Mouse (Mus musculus) macrophage (primary cell): ENCODE data around the gene Lax1. TPM values are rescaled to one million over a fixed set of nuclear protein-coding genes. Genes with fewer than 3 reads are reported as not detected.
"Not testable (repeated sequence)": the region's sequence is repeated elsewhere in the genome, so short reads cannot be mapped to it uniquely, and the experiment has no call there.

ENCODE experiments used
- H3K27ac ChIP-seq: fragments of 350-480 bp; formaldehyde crosslinking; 2 replicates; pipeline ENCODE4 v1.9.0; 2021
- H3K36me3 ChIP-seq: fragments of 350-480 bp; formaldehyde crosslinking; 2 replicates; pipeline ENCODE4 v1.9.0; 2021; ENCODE audit errors: inconsistent target
- H3K4me3 ChIP-seq: fragments of 350-480 bp; formaldehyde crosslinking; 2 replicates; pipeline ENCODE4 v1.9.0; 2021; ENCODE audit errors: inconsistent target
- H3K79me2 ChIP-seq: fragments of 350-480 bp; formaldehyde crosslinking; 2 replicates; pipeline ENCODE4 v1.9.0; 2021; ENCODE audit errors: inconsistent target
- WGBS: methylation state at CpG from one replicate; pipeline ENCODE4 v1.1.7; 2026; ENCODE audit warnings: inconsistent platforms; ENCODE audit not compliant: missing documents; 5-methylcytosine and 5-hydroxymethylcytosine counted together
- polyA plus RNA-seq: library from polyadenylated mRNA; stranded (reverse); fragments of 250-400 nt; gene quantifications from 3 replicates; pipeline ENCODE4 v1.2.4, GENCODE M21; 2018; ENCODE audit warnings: inconsistent platforms

Lax1 gene
- polyA plus RNA-seq, 1 experiment from 2014 or later: not detected

DNA sequence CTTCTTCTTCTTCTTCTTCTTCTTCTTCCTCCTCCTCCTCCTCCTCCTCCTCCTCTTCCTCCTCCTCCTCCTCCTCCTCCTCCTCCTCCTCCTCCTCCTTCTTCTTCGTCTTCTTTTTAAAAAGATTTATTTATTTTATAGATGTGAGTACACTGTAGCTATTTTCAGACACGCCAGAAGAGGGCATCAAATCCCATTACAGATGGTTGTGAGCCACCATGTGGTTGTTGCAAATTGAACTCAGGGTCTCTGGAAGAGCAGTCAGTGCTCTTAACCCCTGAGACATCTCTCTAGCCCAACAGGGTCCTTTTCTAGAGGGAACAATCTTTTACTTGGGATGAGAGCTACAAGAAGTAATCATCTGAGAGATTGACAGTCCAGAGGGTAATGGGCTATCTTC lies 11.9 kb upstream of the Lax1 start:
- 42% methylated on average over 1 of the region's 2 CpGs for WGBS
- H3K36me3 ChIP-seq, H3K4me3 ChIP-seq, H3K79me2 ChIP-seq, H3K27ac ChIP-seq: not testable (repeated sequence)

- H3K27ac ChIP-seq: no peak overlapping the region
- no peaks in the 10 kb centered on the region for H3K36me3 ChIP-seq
- 92% methylated on average over 12 of the region's 12 CpGs for WGBS
- H3K4me3 ChIP-seq: no peak overlapping the region
- H3K79me2 ChIP-seq: no peaks in the 10 kb centered on the region
Measured at GRCm38 (mm10) chr1:133697935-133698620, 8.2 kb upstream of the Lax1 start.

DNA sequence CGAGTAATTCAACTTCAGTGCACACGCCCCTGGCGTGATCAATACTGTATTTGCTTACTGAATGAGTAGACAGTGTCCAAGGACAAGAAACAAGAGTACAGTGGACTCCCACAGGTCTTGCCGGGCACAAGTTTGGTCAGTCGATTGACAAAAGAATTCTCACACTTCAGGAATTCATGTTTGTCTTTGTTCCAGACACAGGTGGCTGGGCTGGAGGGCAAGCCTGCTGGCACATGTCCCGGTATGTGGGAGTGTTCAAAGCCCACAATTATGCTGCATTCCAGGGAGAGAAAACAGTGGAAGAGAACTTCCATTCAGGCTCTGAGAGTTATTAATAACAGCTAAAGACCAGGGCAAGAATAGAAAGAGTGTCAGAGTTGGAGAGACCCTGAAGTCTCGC lies 6.0 kb upstream of the Lax1 start:
- 79% methylated on average over 7 of the region's 7 CpGs for WGBS
- Histone ChIP-seq H3K4me3 (no peak overlapping the region), H3K36me3 (no peaks in the 10 kb centered on the region), H3K79me2 (no peaks in the 10 kb centered on the region), H3K27ac (no peak overlapping the region)

DNA sequence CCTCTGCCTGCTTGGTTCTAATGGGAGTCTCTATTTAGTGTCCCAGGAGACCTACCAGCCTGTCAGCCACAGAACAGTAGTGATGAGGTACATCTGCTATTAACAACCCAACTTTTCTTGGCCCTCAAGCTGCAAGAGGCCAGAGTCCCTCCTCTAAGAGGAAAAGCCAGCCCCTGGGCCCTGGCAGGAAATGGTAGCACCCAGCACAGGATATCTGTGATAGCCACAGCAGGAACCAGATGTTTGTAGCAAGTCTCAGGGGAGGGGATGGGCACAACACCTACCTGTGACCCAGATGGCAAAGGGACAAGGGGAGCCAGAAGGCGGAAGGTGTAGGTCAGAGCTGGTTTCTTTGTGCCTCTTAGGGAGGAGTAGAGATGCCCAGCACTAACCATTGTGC lies 5.0 kb upstream of the Lax1 start:
- 33% methylated on average over 1 of the region's 1 CpGs for WGBS
- H3K79me2 ChIP-seq: no peaks in the 10 kb centered on the region
- H3K27ac ChIP-seq: no peak overlapping the region
- no peak overlapping the region for H3K4me3 ChIP-seq
- H3K36me3 ChIP-seq: no peaks in the 10 kb centered on the region

- H3K36me3 ChIP-seq: no peaks in the 10 kb centered on the region
- 53% methylated on average over 1 of the region's 1 CpGs for WGBS
- H3K27ac ChIP-seq: no peak overlapping the region
- H3K79me2 ChIP-seq: no peaks in the 10 kb centered on the region
- H3K4me3 ChIP-seq: no peak overlapping the region
Measured at GRCm38 (mm10) chr1:133694301-133694700, 4.4 kb upstream of the Lax1 start.

GRCm38 (mm10) chr1:133693536-133694114 lies 3.7 kb upstream of the Lax1 start:
- Histone ChIP-seq H3K79me2 (no peaks in the 10 kb centered on the region), H3K27ac (no peak overlapping the region), H3K4me3 (no peak overlapping the region), H3K36me3 (no peaks in the 10 kb centered on the region)
- WGBS: 88% methylated on average over 11 of the region's 11 CpGs

GRCm38 (mm10) chr1:133692195-133692594 lies 2.3 kb upstream of the Lax1 start:
- 87% methylated on average over 4 of the region's 4 CpGs for WGBS
- no peak overlapping the region for H3K4me3 ChIP-seq
- H3K36me3 ChIP-seq: no peaks in the 10 kb centered on the region
- no peaks in the 10 kb centered on the region for H3K79me2 ChIP-seq
- H3K27ac ChIP-seq: no peak overlapping the region

GRCm38 (mm10) chr1:133691046-133691445 lies 1.1 kb upstream of the Lax1 start:
- no peak overlapping the region for H3K4me3 ChIP-seq
- H3K79me2 ChIP-seq: no peaks in the 10 kb centered on the region
- no peak overlapping the region for H3K27ac ChIP-seq
- 91% methylated on average over 6 of the region's 6 CpGs for WGBS
- H3K36me3 ChIP-seq: no peaks in the 10 kb centered on the region

DNA sequence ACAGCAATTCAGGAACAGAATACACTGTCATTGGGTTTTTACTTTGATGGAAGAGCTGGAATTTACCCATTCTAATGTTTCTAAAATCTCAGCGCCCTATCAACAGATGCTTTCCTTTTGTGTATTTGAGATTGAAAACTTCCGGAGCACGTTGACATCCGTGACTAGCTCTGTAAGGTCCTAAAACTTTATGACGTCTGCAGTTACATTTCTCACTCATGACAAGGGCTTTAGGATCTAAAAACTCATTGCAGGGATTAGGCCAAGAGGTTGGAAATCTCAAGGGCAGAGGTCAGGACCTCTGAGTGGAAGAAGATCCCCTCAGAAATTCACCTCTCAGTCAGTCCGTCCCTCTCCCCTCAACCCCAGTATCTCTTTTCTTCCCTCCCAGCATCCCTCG lies 1.6 kb downstream of the Lax1 start:
- WGBS: 75% methylated on average over 5 of the region's 7 CpGs
- no peak overlapping the region for H3K27ac ChIP-seq
- H3K36me3 ChIP-seq: no peaks in the 10 kb centered on the region
- no peak overlapping the region for H3K4me3 ChIP-seq
- H3K79me2 ChIP-seq: no peaks in the 10 kb centered on the region

GRCm38 (mm10) chr1:133685749-133686519 lies 4.0 kb downstream of the Lax1 start:
- no peaks in the 10 kb centered on the region for H3K36me3 ChIP-seq
- H3K4me3 ChIP-seq: no peak overlapping the region
- 42% methylated on average over 9 of the region's 10 CpGs for WGBS
- no peaks in the 10 kb centered on the region for H3K79me2 ChIP-seq
- H3K27ac ChIP-seq: no peak overlapping the region

DNA sequence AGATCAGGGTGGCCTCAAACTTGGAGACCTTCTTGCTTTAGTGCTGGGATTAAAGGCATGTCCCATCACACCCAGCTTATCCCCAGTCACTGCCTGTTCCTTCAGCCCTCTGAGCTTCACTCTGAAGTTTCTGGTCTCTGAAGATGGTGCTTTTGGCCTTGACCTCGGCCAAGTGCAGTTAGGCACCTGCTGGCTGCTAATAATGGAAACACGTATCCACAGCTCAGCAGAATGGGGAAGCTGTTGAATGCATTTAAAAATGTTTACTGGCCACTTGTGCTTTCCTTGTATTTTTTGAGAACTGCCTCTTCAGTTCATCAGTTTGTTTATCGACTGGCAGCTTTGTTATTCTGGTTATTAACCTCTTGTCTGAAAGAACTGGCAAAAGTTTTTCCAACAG lies 18.1 kb downstream of the Lax1 start:
- Histone ChIP-seq H3K36me3 (no peaks in the 10 kb centered on the region), H3K79me2 (no peaks in the 10 kb centered on the region), H3K4me3 (no peak overlapping the region), H3K27ac (no peak overlapping the region)
- 37% methylated on average over 3 of the region's 3 CpGs for WGBS

GRCm38 (mm10) chr1:133671266-133671665 lies 18.6 kb downstream of the Lax1 start:
- no peaks in the 10 kb centered on the region for H3K36me3 ChIP-seq
- no peak overlapping the region for H3K27ac ChIP-seq
- no peak overlapping the region for H3K4me3 ChIP-seq
- 90% methylated on average over 3 of the region's 3 CpGs for WGBS
- H3K79me2 ChIP-seq: no peaks in the 10 kb centered on the region

DNA sequence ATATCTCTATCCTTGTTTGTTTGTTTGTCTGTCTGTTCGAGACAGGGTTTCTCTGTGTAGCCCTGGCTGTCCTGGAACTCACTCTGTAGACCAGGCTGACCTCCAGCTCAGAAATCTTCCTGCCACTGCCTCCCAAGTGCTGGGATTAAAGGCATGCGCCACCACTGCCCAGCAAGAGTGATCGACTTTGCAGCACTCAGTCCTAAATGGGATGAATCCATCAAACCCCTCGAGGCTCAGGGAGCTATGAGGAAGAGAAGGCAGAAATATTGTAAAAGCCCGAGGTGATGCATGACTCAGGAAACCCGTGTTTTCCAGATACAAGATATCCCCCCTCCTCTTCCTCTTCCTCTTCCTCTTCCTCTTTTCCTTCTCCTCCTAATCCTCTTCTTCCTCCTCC lies 19.1 kb downstream of the Lax1 start:
- H3K79me2 ChIP-seq: no peaks in the 10 kb centered on the region
- WGBS: 39% methylated on average over 6 of the region's 6 CpGs
- H3K4me3 ChIP-seq: no peak overlapping the region
- no peaks in the 10 kb centered on the region for H3K36me3 ChIP-seq
- no peak overlapping the region for H3K27ac ChIP-seq

DNA sequence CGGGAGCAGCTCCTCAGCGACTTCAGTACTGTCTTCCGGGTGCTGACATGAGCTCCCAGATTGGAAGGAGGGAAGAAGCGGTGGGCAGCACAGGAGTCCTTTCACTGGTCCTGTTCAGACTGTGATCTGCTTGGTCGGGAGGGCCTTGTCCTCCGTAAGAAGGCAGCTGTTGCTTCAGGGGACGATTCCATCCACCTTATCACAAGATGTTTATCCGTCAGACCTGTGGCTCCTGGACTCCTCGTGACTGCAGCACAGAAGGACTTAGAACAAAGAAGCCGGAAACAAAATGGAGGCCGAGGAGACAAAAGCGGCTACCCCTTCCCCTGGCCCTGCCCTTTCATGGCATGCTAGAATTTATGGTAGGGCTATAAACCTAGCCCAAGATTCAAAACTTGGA lies 19.7 kb downstream of the Lax1 start:
- WGBS: 95% methylated on average over 12 of the region's 12 CpGs
- Histone ChIP-seq H3K79me2 (no peaks in the 10 kb centered on the region), H3K27ac (no peak overlapping the region), H3K4me3 (no peak overlapping the region), H3K36me3 (no peaks in the 10 kb centered on the region)

DNA sequence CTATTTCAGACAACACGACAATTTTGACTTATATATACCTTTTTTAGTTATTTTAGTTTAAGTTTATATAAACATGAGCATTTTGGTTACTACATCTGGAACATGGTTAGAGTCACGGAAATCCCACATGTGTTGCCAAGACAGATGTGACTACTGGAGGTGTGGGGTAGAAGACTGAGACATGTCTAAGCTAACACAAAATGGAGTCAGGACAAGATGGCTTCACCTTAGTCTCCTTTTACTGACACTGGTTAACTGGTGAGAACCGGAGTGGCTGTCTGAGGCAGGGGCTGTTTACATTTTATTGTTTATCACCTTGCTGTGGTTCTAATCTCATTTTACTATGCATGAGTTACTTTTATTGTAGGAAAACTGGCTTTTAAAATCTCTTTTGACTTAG lies 21.3 kb downstream of the Lax1 start:
- Histone ChIP-seq H3K79me2 (no peaks in the 10 kb centered on the region), H3K36me3 (no peaks in the 10 kb centered on the region), H3K4me3 (no peak overlapping the region), H3K27ac (no peak overlapping the region)
- 97% methylated on average over 3 of the region's 3 CpGs for WGBS
